Mouse (Mus musculus) brain, embryonic 18.5 days (tissue): ENCODE measurements around the gene Rnd2.
"Not testable (repeated sequence)": the region's sequence is repeated elsewhere in the genome, so short reads cannot be mapped to it uniquely, and the experiment has no call there.

ENCODE experiments used
- DNase-seq: peaks from one replicate; pipeline ENCODE4 v3.0.0-alpha.2; 2012; ENCODE audit warnings: low read depth, low spot score

Gene Rnd2

GRCm38 (mm10) chr11:101446860-101447259 lies 17.9 kb upstream of the Rnd2 start:
- DNase-seq = not testable (repeated sequence)

- DNase-seq = no peak
These were observed 17.0 kb upstream of the Rnd2 start for GRCm38 (mm10) chr11:101447786-101448185.

- no peak for DNase-seq
These were observed 16.5 kb upstream of the Rnd2 start, which contains the start of gene Ifi35 for GRCm38 (mm10) chr11:101448274-101448746. Ifi35 (plus strand) TSS chr11:101448407.

GRCm38 (mm10) chr11:101448899-101449298 lies 15.9 kb upstream of the Rnd2 start:
- no peak for DNase-seq

- DNase-seq = not testable (repeated sequence)
These were observed 15.2 kb upstream of the Rnd2 start for GRCm38 (mm10) chr11:101449596-101449995.

- DNase-seq = no peak
These were observed 14.4 kb upstream of the Rnd2 start for GRCm38 (mm10) chr11:101450394-101450793.

GRCm38 (mm10) chr11:101451536-101451935 lies 13.3 kb upstream of the Rnd2 start:
- DNase-seq = no peak

- no peak for DNase-seq
These were observed 12.6 kb upstream of the Rnd2 start for GRCm38 (mm10) chr11:101452093-101452774.

GRCm38 (mm10) chr11:101454702-101455101 lies 10.1 kb upstream of the Rnd2 start:
- DNase-seq = no peak

GRCm38 (mm10) chr11:101455627-101456026 lies 9.2 kb upstream of the Rnd2 start:
- no peak for DNase-seq

- DNase-seq = no peak
These were observed 7.2 kb upstream of the Rnd2 start for GRCm38 (mm10) chr11:101457631-101458030.

- DNase-seq = no peak
These were observed 6.6 kb upstream of the Rnd2 start for GRCm38 (mm10) chr11:101458217-101458616.

GRCm38 (mm10) chr11:101459716-101460115 lies 5.1 kb upstream of the Rnd2 start:
- DNase-seq = no peak

- no peak for DNase-seq
These were observed 4.5 kb upstream of the Rnd2 start for GRCm38 (mm10) chr11:101460321-101460720.

- DNase-seq = no peak
These were observed 2.7 kb upstream of the Rnd2 start for GRCm38 (mm10) chr11:101462141-101462540.

GRCm38 (mm10) chr11:101462583-101463440 lies 2.0 kb upstream of the Rnd2 start:
- no peak for DNase-seq

GRCm38 (mm10) chr11:101465101-101465868 lies 486 bp downstream of the Rnd2 start:
- no peak for DNase-seq

- peak; percentile 49 for DNase-seq
These were observed 1.2 kb downstream of the Rnd2 start, which contains the start of gene Vat1 for GRCm38 (mm10) chr11:101465869-101466551. Vat1 (minus strand) TSS chr11:101466230.

- DNase-seq = not testable (repeated sequence)
These were observed 1.8 kb downstream of the Rnd2 start for GRCm38 (mm10) chr11:101466552-101466950.

- peak; percentile 61 for DNase-seq
These were observed 2.9 kb downstream of the Rnd2 start for GRCm38 (mm10) chr11:101467477-101468262.
